Mouse (Mus musculus): ENCODE measurements around the gene Mff.

DNA sequence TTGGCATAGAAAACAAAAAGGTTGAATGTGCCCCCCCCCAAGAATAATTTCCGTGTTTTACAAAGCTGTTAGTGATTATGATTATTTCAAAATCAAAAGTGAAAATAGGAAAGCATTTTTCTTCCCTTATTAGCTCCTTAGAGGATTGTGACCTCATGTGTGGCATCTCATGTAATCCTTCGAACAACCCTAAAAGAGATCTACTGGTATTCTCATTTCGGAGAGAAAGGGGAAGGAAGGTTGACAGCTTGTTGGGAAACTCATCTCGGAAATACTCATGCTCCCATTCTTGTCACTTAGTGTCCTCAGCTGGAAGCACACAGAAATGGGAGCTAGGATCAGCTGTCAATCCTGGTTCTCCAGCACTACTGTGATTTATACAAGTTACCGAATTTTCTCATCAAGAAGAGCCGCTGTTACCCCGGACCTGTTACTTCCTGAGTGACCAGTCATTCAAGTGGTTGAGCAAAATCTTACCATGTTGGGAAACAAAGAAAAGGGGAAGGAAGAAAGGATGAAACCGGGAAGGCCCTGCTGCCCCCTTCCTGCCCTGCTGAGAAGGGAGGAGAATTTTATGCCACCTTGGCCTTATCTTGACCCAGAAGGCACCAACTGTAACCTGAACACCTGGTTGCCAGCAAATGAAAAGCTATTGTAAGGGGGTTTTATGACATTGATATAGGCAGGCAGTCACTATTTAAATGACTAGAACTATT, 36.9 kb downstream of the Mff start:
- TF ChIP-seq CTCF (IDR thresholded peaks at IDR 0.05; ENCODE audit: insufficient read depth, low read depth, low read length) = no peak
- no peak for TF ChIP-seq POLR2A (IDR thresholded peaks at IDR 0.05; ENCODE audit: insufficient read depth, low read depth, low read length)
